Mouse (Mus musculus): ENCODE measurements around the gene Usp48. TPM values are rescaled to one million over a fixed set of nuclear protein-coding genes. Genes with fewer than 3 reads are reported as not detected.

Gene Usp48
- polyA plus RNA-seq, 1 experiment from 2014 or later, result 28.4 TPM

DNA sequence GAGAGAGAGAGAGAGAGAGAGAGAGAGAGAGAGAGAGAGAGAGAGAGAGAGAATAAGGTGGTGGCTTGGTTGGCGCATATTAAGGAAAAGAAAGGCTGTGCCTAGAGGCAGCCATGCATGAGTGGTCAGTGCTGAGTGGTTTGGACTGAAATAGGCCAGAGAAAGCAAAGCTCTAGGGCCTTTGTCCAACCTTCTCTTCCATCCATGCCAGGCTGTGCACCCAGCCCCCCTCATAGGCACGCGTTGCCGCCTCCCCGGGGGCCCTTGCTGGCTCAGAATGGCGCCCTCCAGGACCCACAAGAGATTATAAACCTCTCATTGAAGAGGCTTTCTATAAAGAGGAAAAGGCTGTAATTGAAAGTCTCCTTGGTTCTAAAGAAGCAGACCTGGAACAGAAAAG lies 68.0 kb downstream of the Usp48 start:
- no peak for TF ChIP-seq CTCF (IDR thresholded peaks at IDR 0.05; ENCODE audit: low read depth)
- TF ChIP-seq EP300 (IDR thresholded peaks at IDR 0.05; ENCODE audit: low read depth), result no peak
- DNase-seq, result no peak

DNA sequence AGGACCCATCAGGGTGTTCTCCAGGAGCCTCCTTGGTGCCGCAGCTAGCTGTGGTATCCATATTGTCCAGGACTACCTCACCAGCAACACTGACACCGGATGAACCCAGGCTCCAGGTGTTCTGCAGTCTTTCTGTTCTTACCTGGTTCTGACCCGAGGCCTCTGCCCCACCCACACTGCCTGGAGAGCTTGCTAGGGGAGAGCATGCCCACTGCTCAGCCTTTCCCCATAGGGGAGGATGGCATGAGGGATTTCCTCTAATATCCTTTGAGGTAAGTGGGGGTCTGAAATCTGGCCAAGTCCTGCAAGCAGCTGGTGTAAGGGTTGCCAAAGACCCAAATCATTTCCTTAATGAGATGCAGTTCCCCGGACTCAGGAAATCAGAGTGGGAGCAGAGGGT lies 69.9 kb downstream of the Usp48 start:
- Histone ChIP-seq H3K36me3 (replicated peaks; ENCODE audit: insufficient read depth, low read length) (no peaks in the 10 kb centered on the region), H3K4me2 (ENCODE audit: low read depth, low read length) (no peak overlapping the region), H3K9ac (replicated peaks) (no peak overlapping the region), H3K27me3 (ENCODE audit: insufficient read depth, low read length) (peaks cover 32% of the 10 kb centered on the region), H3K4me1 (ENCODE audit: insufficient read depth) (no peaks in the 10 kb centered on the region), H3K27ac (ENCODE audit: low read depth) (no peak overlapping the region), H3K9me3 (ENCODE audit: low read length) (no peaks in the 10 kb centered on the region), H3K4me3 (ENCODE audit: low read depth, low read length) (no peak overlapping the region)
- DNase-seq, result no peak
- WGBS (ENCODE audit: insufficient replicate concordance), result 69% methylated on average over 4 of the region's 4 CpGs
- no peak for TF ChIP-seq CTCF (IDR thresholded peaks at IDR 0.05; ENCODE audit: low read depth)
- TF ChIP-seq EP300 (IDR thresholded peaks at IDR 0.05; ENCODE audit: low read depth), result no peak
- no peak for ATAC-seq

More for the DNA sequence above, 68.0 kb downstream of the Usp48 start:
- H3K27ac ChIP-seq (ENCODE audit: low read depth), result no peak overlapping the region
- H3K4me3 ChIP-seq (ENCODE audit: low read depth, low read length), result no peak overlapping the region
- H3K36me3 ChIP-seq (replicated peaks; ENCODE audit: insufficient read depth, low read length), result 0 out of 2 replicates have a peak, but pooled peaks cover 9% of the 10 kb centered on the region
- H3K4me2 ChIP-seq (ENCODE audit: low read depth, low read length), result no peak overlapping the region
- H3K4me1 ChIP-seq (ENCODE audit: insufficient read depth), result no peaks in the 10 kb centered on the region
- H3K27me3 ChIP-seq (ENCODE audit: insufficient read depth, low read length), result peaks cover 29% of the 10 kb centered on the region
- WGBS (ENCODE audit: insufficient replicate concordance), result 86% methylated on average over 5 of the region's 6 CpGs
- H3K9me3 ChIP-seq (ENCODE audit: low read length), result no peaks in the 10 kb centered on the region
- no peak for ATAC-seq
- no peak overlapping the region for H3K9ac ChIP-seq (replicated peaks)

DNA sequence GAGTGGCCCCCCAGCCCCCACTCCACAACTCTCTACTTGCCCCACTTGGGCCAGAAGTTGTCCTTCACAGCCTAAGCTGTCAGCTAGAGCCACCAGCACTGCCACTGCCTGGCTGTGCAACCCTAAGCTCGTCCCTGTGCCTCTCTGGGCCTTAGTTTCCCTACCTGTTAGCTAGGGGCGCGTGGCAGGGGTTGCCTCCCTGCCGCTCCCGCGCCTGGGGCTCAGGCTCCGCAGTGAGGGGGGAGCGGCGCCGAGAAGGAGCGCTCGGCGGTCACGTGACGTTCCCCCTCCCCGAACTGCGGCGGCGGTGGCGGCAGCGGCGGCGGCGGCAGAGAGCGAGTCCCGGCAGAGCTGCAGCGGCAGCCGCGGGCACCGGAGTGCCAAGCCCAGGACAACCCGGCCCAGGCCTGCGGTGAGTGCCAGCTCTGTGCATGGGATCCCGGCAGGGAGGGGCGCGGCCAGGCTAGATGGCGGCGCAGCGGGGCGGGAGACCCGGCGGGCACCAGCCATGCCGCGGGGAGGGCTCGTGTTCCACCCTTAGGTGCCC lies 71.0 kb downstream of the Usp48 start, which contains the start of gene Rap1gap:
Gene Rap1gap (plus strand): TSS at position 294 of the 547 bp plus-strand sequence.
- Histone ChIP-seq H3K9ac (replicated peaks) (peak within 1 kb of the TSS; percentile 59), H3K27me3 (ENCODE audit: insufficient read depth, low read length) (peaks cover 33% of the 10 kb centered on the region), H3K36me3 (replicated peaks; ENCODE audit: insufficient read depth, low read length) (no peaks in the 10 kb centered on the region), H3K9me3 (ENCODE audit: low read length) (no peaks in the 10 kb centered on the region), H3K27ac (ENCODE audit: low read depth) (no peak within 1 kb of the TSS), H3K4me1 (ENCODE audit: insufficient read depth) (no peaks in the 10 kb centered on the region), H3K4me2 (ENCODE audit: low read depth, low read length) (peak within 1 kb of the TSS; percentile 74), H3K4me3 (ENCODE audit: low read depth, low read length) (peak within 1 kb of the TSS; percentile 55)
- ATAC-seq (peak; percentile 37), DNase-seq (peak; percentile 37)
- no peak for TF ChIP-seq CTCF (IDR thresholded peaks at IDR 0.05; ENCODE audit: low read depth)
- no peak for TF ChIP-seq EP300 (IDR thresholded peaks at IDR 0.05; ENCODE audit: low read depth)
- under 1% methylated on average over 36 of the region's 44 CpGs for WGBS (ENCODE audit: insufficient replicate concordance)

DNA sequence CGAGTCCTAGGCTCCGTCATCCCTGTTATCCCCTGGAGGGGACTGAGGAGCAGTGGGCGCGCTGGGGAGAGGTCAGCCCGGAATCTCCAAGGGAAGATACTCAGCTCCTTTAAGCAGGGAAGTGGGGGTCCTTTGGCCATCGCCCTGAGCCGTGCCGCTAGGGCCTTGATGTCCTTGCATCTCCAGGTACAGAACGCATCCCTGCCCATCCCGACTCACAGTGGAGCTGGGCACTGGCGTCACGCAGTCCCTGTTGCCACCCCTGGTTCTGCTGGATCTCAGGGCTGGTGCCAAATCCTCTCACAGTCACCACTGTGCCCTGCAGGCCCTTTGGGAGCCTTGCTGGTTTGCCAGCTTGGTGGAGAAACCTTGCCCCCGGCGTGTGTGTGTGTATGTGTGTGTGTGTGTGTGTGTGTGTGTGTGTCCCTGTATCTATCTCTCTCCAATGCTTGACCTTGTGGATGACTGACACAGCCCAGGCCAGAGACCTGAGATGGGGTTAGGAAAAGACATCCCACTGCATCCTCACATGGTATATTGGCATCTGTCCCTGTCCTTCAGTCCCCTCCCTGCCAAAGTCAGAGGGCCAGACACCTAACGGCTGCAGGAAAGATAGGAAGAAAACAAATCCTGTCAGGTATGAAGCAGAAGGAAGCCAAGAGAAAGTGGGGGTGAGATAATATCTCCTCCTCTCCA lies 71.6 kb downstream of the Usp48 start:
- DNase-seq (no peak), ATAC-seq (peak; percentile 20; the same call in 1 of the 2 replicates)
- Histone ChIP-seq H3K4me3 (ENCODE audit: low read depth, low read length) (peak overlapping the region; percentile 55), H3K9me3 (ENCODE audit: low read length) (no peaks in the 10 kb centered on the region), H3K9ac (replicated peaks) (peak overlapping the region; percentile 59), H3K4me2 (ENCODE audit: low read depth, low read length) (peak overlapping the region; percentile 74), H3K36me3 (replicated peaks; ENCODE audit: insufficient read depth, low read length) (no peaks in the 10 kb centered on the region), H3K27me3 (ENCODE audit: insufficient read depth, low read length) (peaks cover 33% of the 10 kb centered on the region), H3K27ac (ENCODE audit: low read depth) (no peak overlapping the region), H3K4me1 (ENCODE audit: insufficient read depth) (no peaks in the 10 kb centered on the region)
- TF ChIP-seq EP300 (IDR thresholded peaks at IDR 0.05; ENCODE audit: low read depth), result no peak
- no peak for TF ChIP-seq CTCF (IDR thresholded peaks at IDR 0.05; ENCODE audit: low read depth)
- WGBS (ENCODE audit: insufficient replicate concordance), result 12% methylated on average over 15 of the region's 15 CpGs

DNA sequence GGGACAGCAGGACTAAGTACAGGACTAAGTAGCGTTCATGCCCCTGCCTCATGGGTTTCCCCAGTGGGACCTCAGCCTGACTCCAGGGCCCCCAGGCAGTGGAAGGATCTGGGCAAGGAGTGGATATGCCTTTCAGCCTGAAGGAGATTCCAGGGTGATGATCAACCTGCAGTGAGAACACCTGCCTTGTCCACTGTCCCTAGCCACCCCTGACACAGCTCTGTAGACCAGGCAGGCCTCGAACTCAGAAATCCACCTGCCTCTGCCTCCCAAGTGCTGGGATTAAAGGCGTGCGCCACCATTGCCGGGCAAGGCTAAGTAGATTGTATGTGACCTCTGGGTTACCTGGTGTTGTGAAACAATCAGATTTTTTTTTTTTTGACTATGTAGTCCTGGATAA lies 72.2 kb downstream of the Usp48 start:
- H3K4me1 ChIP-seq (ENCODE audit: insufficient read depth), result no peaks in the 10 kb centered on the region
- H3K9ac ChIP-seq (replicated peaks), result no peak overlapping the region
- TF ChIP-seq CTCF (IDR thresholded peaks at IDR 0.05; ENCODE audit: low read depth), result no peak
- no peak for TF ChIP-seq EP300 (IDR thresholded peaks at IDR 0.05; ENCODE audit: low read depth)
- H3K36me3 ChIP-seq (replicated peaks; ENCODE audit: insufficient read depth, low read length), result no peaks in the 10 kb centered on the region
- peaks cover 33% of the 10 kb centered on the region for H3K27me3 ChIP-seq (ENCODE audit: insufficient read depth, low read length)
- no peak overlapping the region for H3K4me2 ChIP-seq (ENCODE audit: low read depth, low read length)
- no peak overlapping the region for H3K4me3 ChIP-seq (ENCODE audit: low read depth, low read length)
- ATAC-seq (no peak), DNase-seq (no peak)
- H3K27ac ChIP-seq (ENCODE audit: low read depth), result no peak overlapping the region
- WGBS (ENCODE audit: insufficient replicate concordance), result 85% methylated on average over 5 of the region's 5 CpGs
- no peaks in the 10 kb centered on the region for H3K9me3 ChIP-seq (ENCODE audit: low read length)

DNA sequence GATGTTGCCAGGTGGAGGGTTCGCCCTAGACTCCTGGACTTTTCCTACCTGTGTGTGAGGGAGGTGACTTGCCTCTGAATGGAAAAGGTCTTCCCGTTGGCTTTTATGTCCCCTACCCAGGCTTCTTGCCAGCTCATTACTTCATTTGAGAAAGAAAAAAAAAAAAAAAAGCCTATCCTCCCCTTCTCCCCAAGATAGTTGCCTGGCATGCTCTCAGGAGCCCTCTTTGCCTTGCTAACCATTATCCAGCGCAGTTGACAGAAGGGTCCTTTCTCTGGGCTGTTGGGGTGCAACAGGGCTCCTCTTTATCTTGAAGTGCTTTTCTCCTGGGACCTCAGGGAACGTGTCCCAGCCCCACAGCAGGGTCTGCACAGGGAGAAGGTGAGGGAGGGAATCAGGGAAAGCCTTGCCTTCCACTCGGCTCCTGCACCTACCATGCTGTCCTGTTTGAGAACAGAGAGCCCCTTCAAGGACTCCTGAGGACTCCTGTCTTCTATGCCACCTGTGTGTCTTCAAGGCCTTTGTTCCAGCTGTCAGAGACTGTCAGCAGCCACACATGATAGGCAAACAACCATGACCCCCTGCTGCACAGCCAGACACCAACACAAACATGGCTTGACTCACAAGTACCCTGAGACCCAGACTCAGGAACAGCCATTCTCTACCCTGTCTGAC lies 72.9 kb downstream of the Usp48 start:
- ATAC-seq, result no peak
- Histone ChIP-seq H3K4me3 (ENCODE audit: low read depth, low read length) (no peak overlapping the region), H3K9ac (replicated peaks) (no peak overlapping the region), H3K27me3 (ENCODE audit: insufficient read depth, low read length) (peaks cover 33% of the 10 kb centered on the region), H3K4me2 (ENCODE audit: low read depth, low read length) (no peak overlapping the region), H3K4me1 (ENCODE audit: insufficient read depth) (no peaks in the 10 kb centered on the region), H3K9me3 (ENCODE audit: low read length) (no peaks in the 10 kb centered on the region), H3K36me3 (replicated peaks; ENCODE audit: insufficient read depth, low read length) (no peaks in the 10 kb centered on the region), H3K27ac (ENCODE audit: low read depth) (no peak overlapping the region)
- no peak for DNase-seq
- 61% methylated on average over 5 of the region's 5 CpGs for WGBS (ENCODE audit: insufficient replicate concordance)
- TF ChIP-seq EP300 (IDR thresholded peaks at IDR 0.05; ENCODE audit: low read depth) (no peak), CTCF (IDR thresholded peaks at IDR 0.05; ENCODE audit: low read depth) (no peak)

Measured in liver, postnatal 0 days (tissue).